8 mouse cellular contexts compared by ENCODE assay signal in the genomic region with DNA sequence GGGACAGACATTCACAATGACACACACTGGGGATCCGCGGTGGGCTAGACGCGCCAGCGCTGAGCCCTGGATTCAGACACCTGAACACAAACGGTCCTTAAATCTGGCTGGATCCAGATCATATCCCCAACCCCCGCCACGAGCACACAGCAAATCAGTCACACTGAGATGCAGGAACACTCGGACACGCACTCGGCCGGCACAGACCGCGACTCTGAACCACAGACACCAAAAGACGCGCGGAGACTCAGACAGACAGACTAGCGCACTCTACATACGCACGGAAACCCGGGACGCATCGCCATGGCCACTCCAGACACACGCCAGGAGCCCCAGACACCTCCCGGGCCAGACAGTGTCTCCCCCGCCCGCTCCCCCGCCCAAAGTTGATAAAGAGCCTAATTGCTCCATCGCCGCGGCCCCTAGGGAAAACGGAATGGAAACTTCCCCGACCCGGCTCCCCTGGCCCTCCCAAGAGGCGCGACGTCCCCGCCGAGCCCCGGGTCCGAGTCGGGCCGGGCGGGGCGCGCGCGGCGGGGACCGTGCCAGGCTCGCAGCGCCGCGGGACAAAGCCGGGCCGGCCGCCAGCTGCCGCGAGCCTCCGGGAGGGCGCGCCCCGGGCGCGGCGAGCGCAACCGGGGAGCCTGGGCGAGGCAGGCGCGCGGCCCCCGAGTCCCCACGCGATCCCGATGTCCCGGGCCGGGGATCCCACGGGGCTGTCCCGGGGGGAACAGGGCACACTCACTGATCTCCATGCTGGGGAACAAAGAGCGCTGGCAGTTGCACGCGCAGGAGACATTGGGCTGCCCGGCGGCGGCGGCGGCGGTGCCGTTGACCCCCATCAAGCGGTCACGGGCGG. TPM values are rescaled to one million over a fixed set of nuclear protein-coding genes. Genes with fewer than 3 reads are reported as not detected.
DNase-seq lines count a peak whose midpoint lies in the region; ATAC-seq lines count a peak whose summit lies in the region.

No protein-coding gene starts in this region.

- WGBS in embryonic facial prominence, embryonic 12.5 days = under 1% methylated on average over 86 of the region's 93 CpGs
- under 1% methylated on average over 66 of the region's 93 CpGs for WGBS in heart, embryonic 15.5 days
- WGBS in midbrain, embryonic 10.5 days = 1% methylated on average over 88 of the region's 93 CpGs

- H3K4me3 ChIP-seq in embryonic facial prominence, embryonic 12.5 days = peak overlapping the region; percentile 87
- H3K4me3 ChIP-seq in heart, embryonic 15.5 days = peak overlapping the region; percentile 92
- peak overlapping the region; percentile 94 for H3K4me3 ChIP-seq in midbrain, embryonic 10.5 days

- peak overlapping the region; percentile 90 for H3K4me2 ChIP-seq in embryonic facial prominence, embryonic 12.5 days (replicated peaks)
- peak overlapping the region; percentile 77 for H3K4me2 ChIP-seq in heart, embryonic 15.5 days

- no peaks in the 10 kb centered on the region for H3K9me3 ChIP-seq in embryonic facial prominence, embryonic 12.5 days
- no peaks in the 10 kb centered on the region for H3K9me3 ChIP-seq in heart, embryonic 15.5 days (replicated peaks)
- H3K9me3 ChIP-seq in midbrain, embryonic 10.5 days (replicated peaks) = no peaks in the 10 kb centered on the region; the same call in 1 of the 2 replicates

- no peaks in the 10 kb centered on the region for H3K36me3 ChIP-seq in embryonic facial prominence, embryonic 12.5 days
- no peaks in the 10 kb centered on the region for H3K36me3 ChIP-seq in heart, embryonic 15.5 days
- H3K36me3 ChIP-seq in midbrain, embryonic 10.5 days = no peaks in the 10 kb centered on the region

- H3K9ac ChIP-seq in embryonic facial prominence, embryonic 12.5 days = peak overlapping the region; percentile 98
- H3K9ac ChIP-seq in heart, embryonic 15.5 days = peak overlapping the region; percentile 99

- H3K27ac ChIP-seq in embryonic facial prominence, embryonic 12.5 days = peak overlapping the region; percentile 84
- peak overlapping the region; percentile 94 for H3K27ac ChIP-seq in heart, embryonic 15.5 days
- H3K27ac ChIP-seq in midbrain, embryonic 10.5 days (replicated peaks) = peak overlapping the region; percentile 96

- peaks cover 54% of the 10 kb centered on the region for H3K4me1 ChIP-seq in embryonic facial prominence, embryonic 12.5 days
- H3K4me1 ChIP-seq in heart, embryonic 15.5 days (replicated peaks) = peaks cover 52% of the 10 kb centered on the region
- peaks cover 57% of the 10 kb centered on the region for H3K4me1 ChIP-seq in midbrain, embryonic 10.5 days

- H3K27me3 ChIP-seq in embryonic facial prominence, embryonic 12.5 days = no peaks in the 10 kb centered on the region
- H3K27me3 ChIP-seq in heart, embryonic 15.5 days = no peaks in the 10 kb centered on the region
- peaks cover 82% of the 10 kb centered on the region for H3K27me3 ChIP-seq in midbrain, embryonic 10.5 days (ENCODE audit: low read depth, poor library complexity, severe bottlenecking)

- DNase-seq in adrenal gland, adult (ENCODE audit: inconsistent age in 2 of 2, low spot score in 1 of 2) = peak; percentile 59 to 86
- no peak for DNase-seq in adrenal gland, adult 8-10 months
- DNase-seq in left cerebral cortex, adult 8-10 months (ENCODE audit: low spot score in 2 of 2) = peak; percentile 36 to 40
- peak; percentile 64 for DNase-seq in midbrain, embryonic 10.5 days (ENCODE audit: low spot score)
- peak; percentile 48 for DNase-seq in testis, postnatal 14 days (ENCODE audit: low spot score)

- peak; percentile 26 for ATAC-seq in activated CD4-positive, CD25-positive, alpha-beta regulatory T cell, adult 4 months
- ATAC-seq in embryonic facial prominence, embryonic 12.5 days (ENCODE audit: insufficient number of reproducible peaks, insufficient read depth, low FRiP score, low TSS enrichment) = no peak
- peak; percentile 42 for ATAC-seq in heart, embryonic 15.5 days (replicated peaks; ENCODE audit: insufficient number of reproducible peaks, insufficient read depth, low FRiP score, low read depth)

RNA-seq across cellular contexts. Expression of a gene that starts 0.8 kb away (rescaled TPM):
- total RNA-seq in adrenal gland, adult 8-10 months (2022) = 10 to 100 TPM; 29.4 to 57.0 (median 38.3) TPM
- polyA plus RNA-seq in activated CD4-positive, CD25-positive, alpha-beta regulatory T cell, adult 4 months (2017; shearing (Covaris generic)) = 10 to 100 TPM in 1 of 2 experiments, 1 to 10 TPM in 1; 8.8 to 12.2 TPM
- polyA plus RNA-seq in embryonic facial prominence, embryonic 12.5 days (2016; fragmentation: Nextera tagmentation; extraction: Ambion mirVana) = 5.8 and 6.7 TPM in 2 replicates
- polyA plus RNA-seq in heart, embryonic 15.5 days (2015; fragmentation: Nextera tagmentation; extraction: Ambion mirVana) = 4.6 and 5.1 TPM in 2 replicates
- 10 to 100 TPM; 34.3 to 67.8 (median 49.6) TPM for total RNA-seq in left cerebral cortex, adult 8-10 months (2022)
- 1.2 and 2.0 TPM in 2 replicates for polyA plus RNA-seq in midbrain, embryonic 10.5 days (2016; fragmentation: Nextera tagmentation; extraction: Ambion mirVana)

RNA-seq across cellular contexts. Expression of a gene that starts 56.8 kb away (rescaled TPM):
- total RNA-seq in adrenal gland, adult 8-10 months (2022) = 1 to 10 TPM; 1.1 to 5.3 (median 2.5) TPM
- 100 to 1,000 TPM; 118 to 141 TPM for polyA plus RNA-seq in activated CD4-positive, CD25-positive, alpha-beta regulatory T cell, adult 4 months (2017; shearing (Covaris generic))
- 0.39 TPM in 1 of 2 replicates, not detected in the other for polyA plus RNA-seq in embryonic facial prominence, embryonic 12.5 days (2016; fragmentation: Nextera tagmentation; extraction: Ambion mirVana)
- 0.68 and 2.3 TPM in 2 replicates for polyA plus RNA-seq in heart, embryonic 15.5 days (2015; fragmentation: Nextera tagmentation; extraction: Ambion mirVana)
- total RNA-seq in left cerebral cortex, adult 8-10 months (2022) = 1 to 10 TPM in 2 of 4 experiments, not detected in 2; 1.4 to 1.7 TPM
- polyA plus RNA-seq in midbrain, embryonic 10.5 days (2016; fragmentation: Nextera tagmentation; extraction: Ambion mirVana) = 0.28 and 0.43 TPM in 2 replicates

Comparison
In these comparisons a context has a peak if more than half of its experiments do, and no peak if none do; other contexts are left out.
1. RNA of a gene that starts 56.8 kb away (polyA plus RNA-seq): 118 to 141 TPM in activated CD4-positive, CD25-positive, alpha-beta regulatory T cell, adult 4 months; 0.68 to 2.3 TPM in heart, embryonic 15.5 days, 0.28 to 0.43 TPM in midbrain, embryonic 10.5 days and 0.39 TPM in embryonic facial prominence, embryonic 12.5 days; every median in the first group is over 10 times any median in the second.
2. Peak in every context shown above with its lines, with median percentiles within 50 percentile points of each other: H3K27ac ChIP-seq and H3K4me3 ChIP-seq.